Mouse (Mus musculus): ENCODE data around the gene Fam241a. TPM values are rescaled to one million over a fixed set of nuclear protein-coding genes. Genes with fewer than 3 reads are reported as not detected.

Fam241a gene
- total RNA-seq, 2 experiments from 2014 or later = 7.0 to 8.2 TPM

DNA sequence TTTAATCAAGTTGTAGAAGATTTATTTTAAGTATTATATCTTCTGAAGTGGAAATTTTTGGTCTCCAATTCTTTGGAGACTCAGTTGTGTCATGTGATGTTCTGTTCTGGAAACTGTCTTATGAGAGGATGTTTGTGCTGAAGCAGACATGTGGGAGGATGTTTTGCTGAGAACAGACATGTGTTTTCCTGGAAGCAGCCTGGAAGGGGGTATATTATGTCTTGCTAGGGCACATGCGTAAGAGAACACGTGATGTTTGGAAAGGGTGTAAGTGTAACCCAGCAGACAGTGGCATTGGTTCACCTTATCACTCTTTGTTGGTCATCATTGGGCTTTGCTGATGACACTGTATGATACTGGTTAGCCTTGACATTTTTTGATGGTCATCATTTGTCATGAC, 20.6 kb downstream of the Fam241a start:
- DNase-seq = no peak

DNA sequence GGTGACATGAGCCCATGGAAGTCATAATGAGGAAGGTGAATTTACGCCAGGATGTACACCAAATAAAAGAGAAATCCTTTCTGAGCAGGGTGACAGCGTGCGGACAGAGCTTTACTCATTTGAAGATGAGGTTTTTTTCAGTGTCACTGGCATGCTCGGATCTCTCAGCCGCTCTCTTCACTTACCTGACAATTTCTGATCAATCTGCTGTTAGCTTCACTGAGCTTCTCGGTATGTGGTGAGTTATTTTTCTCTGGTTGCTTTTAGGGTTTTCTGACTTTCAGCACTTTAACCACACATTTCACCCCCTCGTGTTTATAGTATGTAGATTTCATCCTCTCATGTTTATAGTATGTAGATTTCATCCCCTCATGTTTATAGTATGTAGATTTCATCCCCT, 21.1 kb downstream of the Fam241a start:
- DNase-seq = no peak

DNA sequence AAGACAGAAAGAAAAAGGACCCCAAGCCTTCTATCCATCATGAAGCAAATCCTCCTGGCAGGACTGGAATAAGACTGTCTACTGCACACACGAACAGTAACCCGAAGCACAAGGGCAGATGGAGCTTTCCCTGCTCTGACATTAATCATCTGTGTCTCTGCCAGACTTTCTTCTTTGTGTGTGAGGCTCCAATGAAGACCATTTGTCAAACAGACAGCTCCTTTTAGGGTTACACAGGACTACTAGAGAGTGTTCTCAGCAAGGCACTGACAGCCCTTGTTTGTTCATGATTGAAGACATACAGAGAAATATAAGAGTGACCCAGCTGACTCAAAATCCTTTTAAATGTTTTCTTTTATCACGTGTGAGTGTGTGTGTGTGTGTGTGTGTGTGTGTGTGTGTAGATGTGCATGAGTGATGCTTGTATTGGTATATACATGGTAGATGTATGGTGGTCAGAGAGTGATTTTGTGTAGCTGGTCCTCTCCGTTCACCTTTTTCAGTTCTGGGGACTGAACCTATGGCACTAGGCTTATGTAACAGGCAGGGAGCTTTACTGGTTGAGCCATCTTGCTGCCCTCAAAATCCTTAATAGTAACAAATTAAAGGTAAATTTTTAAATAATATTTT, 21.8 kb downstream of the Fam241a start:
- DNase-seq = no peak

- no peak for DNase-seq
Observed at GRCm38 (mm10) chr3:127871575-127871974, 24.5 kb downstream of the Fam241a start.

DNA sequence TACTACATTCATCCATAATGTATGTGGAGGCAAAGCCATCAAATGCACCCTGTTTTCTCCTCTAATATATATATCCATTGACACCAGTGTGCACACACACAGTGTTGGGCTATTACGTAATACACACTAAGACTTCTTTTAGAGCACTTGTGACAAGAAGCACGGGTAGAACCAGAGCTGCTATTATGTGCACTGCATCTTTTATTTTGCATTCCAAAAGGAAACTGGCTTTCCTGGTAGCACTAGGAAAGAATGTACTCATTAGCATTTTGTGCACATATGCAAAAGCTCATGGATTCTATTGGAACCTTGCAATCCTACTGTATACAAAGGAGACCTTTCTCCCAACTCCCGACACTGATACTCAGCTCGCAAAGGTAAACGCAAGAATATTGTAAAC, 27.2 kb downstream of the Fam241a start:
- DNase-seq = no peak

- DNase-seq = no peak
Observed at GRCm38 (mm10) chr3:127868046-127868758, 27.9 kb downstream of the Fam241a start.

- no peak for DNase-seq
Observed at GRCm38 (mm10) chr3:127864242-127864641, 31.9 kb downstream of the Fam241a start.

- no peak for DNase-seq
Observed at GRCm38 (mm10) chr3:127863571-127863970, 32.6 kb downstream of the Fam241a start.

GRCm38 (mm10) chr3:127862479-127862878, 33.6 kb downstream of the Fam241a start:
- DNase-seq = no peak

DNA sequence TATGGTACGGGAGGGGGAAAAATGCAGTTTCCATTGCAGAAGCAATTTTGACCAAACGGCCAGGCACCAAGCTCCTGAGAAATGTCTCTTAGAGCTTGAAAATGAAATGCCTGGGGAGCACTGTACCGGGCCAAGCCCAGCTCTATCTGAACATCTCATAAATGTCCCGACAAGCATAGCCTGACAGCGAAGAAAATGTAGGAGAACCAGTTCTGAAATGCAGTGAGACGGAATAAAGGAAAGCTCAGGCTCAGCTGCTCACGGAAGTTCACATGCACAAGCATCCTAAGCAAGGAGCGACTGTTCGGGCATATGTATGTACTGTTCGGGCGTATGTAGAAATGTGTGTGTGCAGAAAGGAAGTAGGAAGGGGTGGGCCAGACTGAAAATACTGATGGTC, 34.8 kb downstream of the Fam241a start:
- DNase-seq = no peak

- DNase-seq = peak; percentile 82
Observed at GRCm38 (mm10) chr3:127853431-127854206, 42.5 kb downstream of the Fam241a start.

- DNase-seq = no peak
Observed at GRCm38 (mm10) chr3:127852722-127853121, 43.4 kb downstream of the Fam241a start.

GRCm38 (mm10) chr3:127850776-127851646, 45.1 kb downstream of the Fam241a start:
- DNase-seq = no peak

- no peak for DNase-seq
Observed at GRCm38 (mm10) chr3:127849922-127850321, 46.2 kb downstream of the Fam241a start.

GRCm38 (mm10) chr3:127848088-127848808, 47.9 kb downstream of the Fam241a start:
- peak; percentile 65 for DNase-seq

GRCm38 (mm10) chr3:127843941-127844327, 52.2 kb downstream of the Fam241a start:
- peak; percentile 27 for DNase-seq

GRCm38 (mm10) chr3:127843324-127843940, 52.7 kb downstream of the Fam241a start:
- no peak for DNase-seq

GRCm38 (mm10) chr3:127841926-127842325, 54.2 kb downstream of the Fam241a start:
- no peak for DNase-seq

GRCm38 (mm10) chr3:127837972-127838644, 58.0 kb downstream of the Fam241a start:
- DNase-seq = no peak

GRCm38 (mm10) chr3:127837154-127837865, 58.8 kb downstream of the Fam241a start, which contains the start of gene Ap1ar:
TSS of gene Ap1ar (minus strand) at chr3:127837523.
- DNase-seq = peak; percentile 98
